Mouse (Mus musculus) MEL (cell line): ENCODE data around the gene Srrm3. TPM values are rescaled to one million over a fixed set of nuclear protein-coding genes. Genes with fewer than 3 reads are reported as not detected.

Experiments used
- DNase-seq: peaks from one replicate; pipeline ENCODE4 v3.0.0; 2011; ENCODE audit warnings: low read depth, low spot score
- H3K27ac ChIP-seq: 2 replicates; pipeline ENCODE4 v1.5.1; 2012; ENCODE audit warnings: low read depth, mild to moderate bottlenecking, control low read depth, low read length, moderate library complexity; ENCODE audit not compliant: control insufficient read depth
- H3K27me3 ChIP-seq, 2 experiments: fragments of 150-350 bp in 1 of 2; sonication (generic) in 1 of 2; 2 replicates each; pipeline ENCODE4 v1.6.1; 2012; ENCODE audit warnings: low read length in 2 of 2, mild to moderate bottlenecking in 2 of 2, improper control_type of control experiment in 1 of 2, moderate library complexity in 1 of 2; ENCODE audit not compliant: insufficient read depth in 2 of 2, control insufficient read depth in 1 of 2
- H3K36me3 ChIP-seq, 2 experiments: 2 replicates each; pipeline ENCODE4 v1.6.1; 2012 to 2014; ENCODE audit warnings: low read length in 2 of 2, improper control_type of control experiment in 1 of 2, inconsistent platforms in 1 of 2, mild to moderate bottlenecking in 1 of 2; ENCODE audit not compliant: insufficient read depth in 2 of 2, control insufficient read depth in 1 of 2
- H3K4me1 ChIP-seq, 2 experiments: fragments of 150-350 bp in 1 of 2; sonication (generic) in 1 of 2; 2 replicates each; pipeline ENCODE4 v1.6.1; 2012; ENCODE audit warnings: low read length in 2 of 2, improper control_type of control experiment in 1 of 2, mild to moderate bottlenecking in 1 of 2; ENCODE audit not compliant: insufficient read depth in 2 of 2, control insufficient read depth in 1 of 2
- H3K4me3 ChIP-seq, 2 experiments: fragments of 150-350 bp in 1 of 2; sonication (generic) in 1 of 2; 2 replicates each; pipeline ENCODE4 v1.5.1; 2012; ENCODE audit warnings: low read depth in 2 of 2, low read length in 2 of 2, mild to moderate bottlenecking in 2 of 2, moderate library complexity in 2 of 2, control low read depth in 1 of 2, improper control_type of control experiment in 1 of 2; ENCODE audit not compliant: control insufficient read depth in 1 of 2, insufficient read depth in 1 of 2
- H3K79me2 ChIP-seq: 2 replicates; pipeline ENCODE4 v1.6.1; 2012; ENCODE audit warnings: mild to moderate bottlenecking, low read length, moderate library complexity; ENCODE audit not compliant: control insufficient read depth, poor library complexity, insufficient read depth
- H3K9ac ChIP-seq: 2 replicates; pipeline ENCODE4 v1.6.1; 2012; ENCODE audit warnings: low read depth, mild to moderate bottlenecking, control low read depth, low read length, moderate library complexity; ENCODE audit not compliant: control insufficient read depth, poor library complexity, severe bottlenecking
- H3K9me3 ChIP-seq: fragments of 150-350 bp; sonication (generic); replicated peaks from 2 replicates; pipeline ENCODE4 v1.6.1; 2012; ENCODE audit warnings: mild to moderate bottlenecking, low read length, improper control_type of control experiment, moderate library complexity; ENCODE audit not compliant: insufficient read depth
- BHLHE40 ChIP-seq: IDR thresholded peaks from 2 replicates; pipeline ENCODE4 v1.6.1; 2012; ENCODE audit warnings: low read depth, mild to moderate bottlenecking, inconsistent platforms, low read length, improper control_type of control experiment, borderline replicate concordance
- ELF1 ChIP-seq: IDR thresholded peaks from 2 replicates; pipeline ENCODE4 v1.6.1; 2014; ENCODE audit warnings: low read depth, mild to moderate bottlenecking, inconsistent platforms, low read length, improper control_type of control experiment, moderate library complexity
- EP300 ChIP-seq, 2 experiments: IDR thresholded peaks; 2 replicates each; pipeline ENCODE4 v1.6.1; 2011; ENCODE audit warnings: improper control_type of control experiment in 2 of 2, low read length in 2 of 2, low read depth in 1 of 2, mild to moderate bottlenecking in 1 of 2
- ETS1 ChIP-seq: IDR thresholded peaks from 2 replicates; pipeline ENCODE4 v1.6.1; 2012; ENCODE audit warnings: low read depth, mild to moderate bottlenecking, inconsistent platforms, low read length, improper control_type of control experiment, moderate library complexity
- GATA1 ChIP-seq: IDR thresholded peaks from 2 replicates; pipeline ENCODE4 v1.6.1; 2011; ENCODE audit warnings: low read depth, low read length, improper control_type of control experiment
- HCFC1 ChIP-seq: IDR thresholded peaks from 2 replicates; pipeline ENCODE4 v1.6.1; 2012; ENCODE audit warnings: low read depth, mild to moderate bottlenecking, inconsistent platforms, low read length, improper control_type of control experiment, moderate library complexity
- KAT2A ChIP-seq: conservative IDR thresholded peaks from 2 replicates; pipeline ENCODE4 v1.6.1; 2012; ENCODE audit warnings: low read depth, low read length, improper control_type of control experiment, inconsistent platforms
- MAX ChIP-seq: IDR thresholded peaks from 2 replicates; pipeline ENCODE4 v1.6.1; 2011; ENCODE audit warnings: low read length, improper control_type of control experiment
- MAZ ChIP-seq: IDR thresholded peaks from 2 replicates; pipeline ENCODE4 v1.6.1; 2012; ENCODE audit warnings: low read depth, mild to moderate bottlenecking, inconsistent platforms, low read length, improper control_type of control experiment
- MEF2A ChIP-seq: IDR thresholded peaks from 2 replicates; pipeline ENCODE4 v1.6.1; 2014; ENCODE audit warnings: low read depth, mild to moderate bottlenecking, inconsistent platforms, low read length, improper control_type of control experiment; ENCODE audit not compliant: poor library complexity, insufficient replicate concordance, severe bottlenecking; ENCODE audit errors: extremely low read depth
- MYC ChIP-seq: IDR thresholded peaks from 2 replicates; pipeline ENCODE4 v1.6.1; 2011; ENCODE audit warnings: low read depth, mild to moderate bottlenecking, low read length, improper control_type of control experiment, moderate library complexity
- NRF1 ChIP-seq: IDR thresholded peaks from 2 replicates; pipeline ENCODE4 v1.6.1; 2014; ENCODE audit warnings: low read depth, mild to moderate bottlenecking, inconsistent platforms, low read length, improper control_type of control experiment, moderate library complexity; ENCODE audit not compliant: poor library complexity, insufficient read depth, severe bottlenecking
- POLR2A ChIP-seq, 2 experiments: IDR thresholded peaks; 2 replicates each; pipeline ENCODE4 v1.6.1; 2011 to 2012; ENCODE audit warnings: low read length in 2 of 2, mild to moderate bottlenecking in 2 of 2, control low read depth in 1 of 2, improper control_type of control experiment in 1 of 2, low read depth in 1 of 2, moderate library complexity in 1 of 2; ENCODE audit not compliant: control insufficient read depth in 1 of 2, insufficient read depth in 1 of 2, poor library complexity in 1 of 2
- POLR2AphosphoS2 ChIP-seq: IDR thresholded peaks from 2 replicates; pipeline ENCODE4 v1.6.1; 2011; ENCODE audit warnings: low read length, improper control_type of control experiment
- POLR2AphosphoS5 ChIP-seq: IDR thresholded peaks from 2 replicates; pipeline ENCODE4 v1.6.1; 2012; ENCODE audit warnings: low read depth, borderline replicate concordance, mild to moderate bottlenecking, inconsistent platforms, low read length, moderate library complexity, mixed read lengths
- RAD21 ChIP-seq: IDR thresholded peaks from 2 replicates; pipeline ENCODE4 v1.6.1; 2011; ENCODE audit warnings: mild to moderate bottlenecking, low read depth, low read length, improper control_type of control experiment
- SIN3A ChIP-seq: IDR thresholded peaks from 2 replicates; pipeline ENCODE4 v1.6.1; 2012; ENCODE audit warnings: low read length, improper control_type of control experiment, inconsistent platforms
- TAL1 ChIP-seq: IDR thresholded peaks from 2 replicates; pipeline ENCODE4 v1.6.1; 2012; ENCODE audit warnings: mild to moderate bottlenecking, inconsistent platforms, low read length, moderate library complexity, mixed read lengths
- UBTF ChIP-seq: IDR thresholded peaks from 2 replicates; pipeline ENCODE4 v1.6.1; 2012; ENCODE audit warnings: low read depth, mild to moderate bottlenecking, inconsistent platforms, low read length, improper control_type of control experiment, moderate library complexity, borderline replicate concordance; ENCODE audit not compliant: insufficient read depth
- USF2 ChIP-seq, 2 experiments: IDR thresholded peaks; 2 replicates each; pipeline ENCODE4 v1.6.1; 2011 to 2012; ENCODE audit warnings: improper control_type of control experiment in 2 of 2, low read length in 2 of 2, borderline replicate concordance in 1 of 2, inconsistent platforms in 1 of 2, low read depth in 1 of 2, mild to moderate bottlenecking in 1 of 2; ENCODE audit not compliant: insufficient read depth in 1 of 2
- ZKSCAN1 ChIP-seq: IDR thresholded peaks from 2 replicates; pipeline ENCODE4 v1.6.1; 2012; ENCODE audit warnings: low read depth, mild to moderate bottlenecking, inconsistent platforms, low read length, improper control_type of control experiment, moderate library complexity
- ZMIZ1 ChIP-seq: IDR thresholded peaks from 2 replicates; pipeline ENCODE4 v1.6.1; 2012; ENCODE audit warnings: low read depth, mild to moderate bottlenecking, inconsistent platforms, low read length, improper control_type of control experiment, moderate library complexity
- polyA plus RNA-seq, 2 experiments: library from polyadenylated mRNA; stranded (reverse) in 1 of 2; unstranded in 1 of 2; fragments of >175 nt in 1 of 2; fragments of >200 nt in 1 of 2; gene quantifications; 2 replicates each; pipeline versions ENCODE4 v1.2.1 to v1.2.4; 2012; ENCODE audit warnings: low replicate concordance in 2 of 2, low read depth in 1 of 2; ENCODE audit not compliant: insufficient read length in 2 of 2, insufficient read depth in 1 of 2, missing spikeins in 1 of 2
- total RNA-seq: library from RNA; depleted of rRNA; stranded (reverse); fragments of 300-350 nt; gene quantifications from 2 replicates; pipeline ENCODE4 v1.2.3, GENCODE M21; 2012

The Srrm3 gene
- total and polyA plus RNA-seq, 3 experiments: not detected

DNA sequence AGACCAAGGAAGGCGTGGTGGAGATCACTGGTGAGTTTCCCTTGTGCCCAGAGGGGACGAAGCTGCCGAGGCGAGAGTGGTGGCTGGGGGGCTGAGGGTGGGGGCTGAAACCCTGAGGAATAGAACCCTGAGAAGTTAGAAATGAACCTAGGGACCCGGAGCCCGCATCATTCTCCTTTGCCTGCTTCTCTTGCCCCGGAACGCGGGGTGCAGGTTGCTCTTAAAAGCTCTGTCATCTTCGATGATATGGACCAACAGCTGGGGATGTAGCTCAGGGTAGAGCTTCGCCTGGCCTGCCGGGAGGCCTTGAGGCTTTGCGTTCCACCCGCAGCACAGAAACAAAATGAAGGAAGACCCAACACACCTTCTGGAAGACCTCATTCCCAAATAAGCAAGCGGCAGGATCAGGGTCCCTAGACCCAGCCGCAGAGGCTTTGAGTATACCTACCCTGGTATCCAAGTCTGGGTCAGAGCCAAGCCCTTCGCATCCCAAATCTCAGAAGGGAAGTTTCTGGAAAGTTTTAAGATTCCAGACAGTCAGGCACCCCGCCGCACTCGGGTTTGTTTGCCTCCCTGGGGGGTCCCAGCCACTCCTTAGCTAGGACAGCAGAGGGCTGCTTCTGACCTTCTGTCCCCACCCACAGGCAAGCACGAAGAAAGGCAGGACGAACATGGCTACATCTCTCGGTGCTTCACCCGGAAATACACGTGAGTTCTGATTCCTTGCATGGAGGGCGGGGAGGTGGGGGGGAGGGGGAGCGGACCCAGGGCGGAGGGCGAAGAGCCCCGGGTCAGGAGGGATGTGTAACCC, 81.9 kb downstream of the Srrm3 start:
- Histone ChIP-seq H3K27ac (no peak overlapping the region), H3K4me1 (no peaks in the 10 kb centered on the region), H3K27me3 (peaks cover 1 to 3% of the 10 kb centered on the region in 2 experiments; a peak in 2 of 4 replicates), H3K36me3 (no peaks in the 10 kb centered on the region), H3K79me2 (no peaks in the 10 kb centered on the region), H3K9ac (no peak overlapping the region), H3K4me3 (no peak overlapping the region), H3K9me3 (no peaks in the 10 kb centered on the region)
- no peak for DNase-seq
- TF ChIP-seq MAZ (no peak), UBTF (no peak), BHLHE40 (no peak), SIN3A (no peak), HCFC1 (no peak), EP300 (IDR thresholded peaks at IDR 0.05; ENCODE audit: low read depth in 1 of 2, low read length in 2 of 2) (no peak), TAL1 (no peak), MYC (no peak), ELF1 (no peak), MAX (no peak), POLR2A (IDR thresholded peaks at IDR 0.05; ENCODE audit: control insufficient read depth in 1 of 2, insufficient read depth in 1 of 2, low read depth in 1 of 2, low read length in 2 of 2, poor library complexity in 1 of 2) (no peak)

DNA sequence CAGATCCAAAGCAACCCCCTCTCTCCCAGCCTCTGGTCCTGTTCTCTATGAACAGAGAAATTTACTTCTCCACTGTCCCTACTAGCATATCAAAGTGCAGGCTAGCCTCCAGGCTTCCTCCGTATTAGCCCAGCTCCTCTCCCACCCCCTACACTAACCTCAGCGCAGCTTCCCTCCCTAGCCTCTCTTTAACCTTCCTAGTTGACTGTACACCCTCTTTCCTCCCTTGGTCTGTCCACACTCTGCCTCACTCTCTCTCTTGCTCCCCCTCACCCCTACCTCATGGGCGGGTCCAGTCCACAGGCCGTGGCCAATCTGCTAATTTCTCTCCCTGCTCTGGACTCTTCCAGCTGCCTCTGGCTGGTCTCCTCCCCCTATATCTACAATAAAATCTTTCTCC, 83.6 kb downstream of the Srrm3 start:
- peaks cover 0 to 3% of the 10 kb centered on the region in 2 experiments; a peak in 1 of 4 replicates for H3K27me3 ChIP-seq

More for the DNA sequence above, 83.6 kb downstream of the Srrm3 start:
- Histone ChIP-seq H3K79me2 (no peaks in the 10 kb centered on the region), H3K4me3 (no peak overlapping the region), H3K27ac (no peak overlapping the region), H3K9ac (no peak overlapping the region), H3K9me3 (no peaks in the 10 kb centered on the region), H3K4me1 (no peaks in the 10 kb centered on the region), H3K36me3 (no peaks in the 10 kb centered on the region)
- DNase-seq: no peak
- TF ChIP-seq ETS1 (no peak), EP300 (IDR thresholded peaks at IDR 0.05; ENCODE audit: low read depth in 1 of 2, low read length in 2 of 2) (no peak), NRF1 (no peak), MEF2A (no peak), ELF1 (no peak), ZMIZ1 (no peak), KAT2A (no peak), POLR2AphosphoS2 (no peak), POLR2AphosphoS5 (no peak), ZKSCAN1 (no peak), MYC (no peak), USF2 (IDR thresholded peaks at IDR 0.05; ENCODE audit: borderline replicate concordance in 1 of 2, insufficient read depth in 1 of 2, low read depth in 1 of 2, low read length in 2 of 2) (no peak), GATA1 (no peak), RAD21 (no peak)
